Mouse (Mus musculus): ENCODE data around the gene Heatr5a.

DNA sequence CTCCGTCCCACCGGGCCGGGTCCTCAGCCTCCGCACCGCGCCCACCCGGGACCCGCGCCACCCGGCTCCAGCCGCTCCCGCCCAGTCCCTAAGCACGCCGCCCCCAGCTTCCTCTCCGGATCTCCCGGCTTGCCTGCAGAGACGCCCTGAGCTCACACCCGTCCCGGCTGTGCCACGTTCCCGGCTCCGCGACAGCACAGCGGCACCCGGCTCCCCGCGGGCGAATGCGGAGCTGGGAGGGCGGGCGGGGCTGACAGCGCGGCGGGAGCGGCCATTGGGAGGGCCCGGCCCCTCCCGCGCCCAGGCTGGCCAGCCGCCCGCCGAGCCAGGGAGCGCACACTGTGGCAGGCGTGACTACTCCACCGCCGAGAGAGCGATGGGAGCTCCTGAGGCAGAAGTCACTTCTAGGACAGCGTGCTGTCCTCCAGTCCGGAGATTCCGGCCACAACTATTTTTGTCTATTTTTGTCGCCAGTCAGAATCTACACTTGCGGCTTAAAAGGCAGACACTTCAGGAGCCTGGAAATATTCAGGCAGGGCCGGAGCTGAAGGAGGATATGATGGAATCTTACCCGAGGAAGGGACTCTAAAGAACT lies at the start of gene Heatr5a:
- TF ChIP-seq CTCF (IDR thresholded peaks at IDR 0.05; ENCODE audit: control insufficient read depth, insufficient read depth, insufficient read length) = no peak
- no peak for TF ChIP-seq USF1 (IDR thresholded peaks at IDR 0.05; ENCODE audit: low read depth)
- no peak for TF ChIP-seq FOSL1 (IDR thresholded peaks at IDR 0.05; ENCODE audit: insufficient read depth, low read length, poor library complexity, severe bottlenecking)
